Mouse (Mus musculus): ENCODE results near the gene Slc16a2. TPM values are rescaled to one million over a fixed set of nuclear protein-coding genes. Genes with fewer than 3 reads are reported as not detected.
A peak's percentile ranks its signal among the peaks of the same experiment; 100 is the strongest.

Slc16a2 gene
- polyA plus RNA-seq (2015; fragmentation: Nextera tagmentation; extraction: Ambion mirVana) = 14.8 and 16.5 TPM in 2 replicates

- no peaks in the 10 kb centered on the region for H3K36me3 ChIP-seq
- peak; percentile 80 for ATAC-seq (ENCODE audit: insufficient number of reproducible peaks, insufficient read depth, low FRiP score, low TSS enrichment, low read depth)
- peak within 1 kb of the TSS; percentile 73 for H3K9ac ChIP-seq
- H3K9me3 ChIP-seq = no peaks in the 10 kb centered on the region
- peak within 1 kb of the TSS; percentile 73 for H3K4me2 ChIP-seq
- peak within 1 kb of the TSS; percentile 93 for H3K27ac ChIP-seq
- 19% methylated on average over 17 of the region's 17 CpGs for WGBS
- H3K4me1 ChIP-seq = peaks cover 9% of the 10 kb centered on the region; the same call in 1 of the 2 replicates
- peaks cover 67% of the 10 kb centered on the region for H3K27me3 ChIP-seq
- peak within 1 kb of the TSS; percentile 54 for H3K4me3 ChIP-seq
Observed at GRCm38 (mm10) chrX:103821832-103822196, at the start of gene Slc16a2. Gene Slc16a2, minus strand, starts transcription at chrX:103821983.

GRCm38 (mm10) chrX:103863502-103863901, 41.7 kb upstream of the Slc16a2 start:
- ATAC-seq (ENCODE audit: insufficient number of reproducible peaks, insufficient read depth, low FRiP score, low TSS enrichment, low read depth) = no peak
- Histone ChIP-seq H3K36me3 (no peaks in the 10 kb centered on the region), H3K27ac (no peak overlapping the region), H3K9me3 (no peaks in the 10 kb centered on the region), H3K4me1 (no peaks in the 10 kb centered on the region), H3K4me2 (no peak overlapping the region), H3K9ac (no peak overlapping the region), H3K4me3 (no peak overlapping the region), H3K27me3 (peaks cover 44% of the 10 kb centered on the region)
- 62% methylated on average over 2 of the region's 2 CpGs for WGBS

GRCm38 (mm10) chrX:103862877-103863276, 41.1 kb upstream of the Slc16a2 start:
- H3K27me3 ChIP-seq = peaks cover 40% of the 10 kb centered on the region
- no peaks in the 10 kb centered on the region for H3K9me3 ChIP-seq
- H3K4me1 ChIP-seq = no peaks in the 10 kb centered on the region
- H3K4me2 ChIP-seq = no peak overlapping the region
- H3K9ac ChIP-seq = no peak overlapping the region
- H3K36me3 ChIP-seq = no peaks in the 10 kb centered on the region
- ATAC-seq (ENCODE audit: insufficient number of reproducible peaks, insufficient read depth, low FRiP score, low TSS enrichment, low read depth) = no peak
- no peak overlapping the region for H3K27ac ChIP-seq
- WGBS = 56% methylated on average over 3 of the region's 3 CpGs
- H3K4me3 ChIP-seq = no peak overlapping the region

GRCm38 (mm10) chrX:103845266-103845665, 23.5 kb upstream of the Slc16a2 start:
- Histone ChIP-seq H3K9me3 (no peaks in the 10 kb centered on the region), H3K27me3 (peaks cover 33% of the 10 kb centered on the region), H3K4me2 (no peak overlapping the region), H3K4me1 (no peaks in the 10 kb centered on the region), H3K27ac (no peak overlapping the region), H3K9ac (no peak overlapping the region), H3K4me3 (no peak overlapping the region), H3K36me3 (no peaks in the 10 kb centered on the region)
- no peak for ATAC-seq (ENCODE audit: insufficient number of reproducible peaks, insufficient read depth, low FRiP score, low TSS enrichment, low read depth)
- WGBS = 45% methylated on average over 2 of the region's 2 CpGs

- H3K9ac ChIP-seq = no peak overlapping the region
- H3K27ac ChIP-seq = no peak overlapping the region
- H3K4me3 ChIP-seq = no peak overlapping the region
- peaks cover 29% of the 10 kb centered on the region for H3K27me3 ChIP-seq
- no peaks in the 10 kb centered on the region for H3K36me3 ChIP-seq
- no peaks in the 10 kb centered on the region for H3K9me3 ChIP-seq
- ATAC-seq (ENCODE audit: insufficient number of reproducible peaks, insufficient read depth, low FRiP score, low TSS enrichment, low read depth) = no peak
- WGBS = 94% methylated on average over 2 of the region's 2 CpGs
- H3K4me2 ChIP-seq = no peak overlapping the region
- no peaks in the 10 kb centered on the region for H3K4me1 ChIP-seq
Observed at GRCm38 (mm10) chrX:103828836-103829235, 7.1 kb upstream of the Slc16a2 start.

- no peaks in the 10 kb centered on the region for H3K36me3 ChIP-seq
- H3K27me3 ChIP-seq = peaks cover 62% of the 10 kb centered on the region
- 24% methylated on average over 20 of the region's 20 CpGs for WGBS
- H3K9ac ChIP-seq = peak overlapping the region; percentile 73
- peak overlapping the region; percentile 54 for H3K4me3 ChIP-seq
- H3K27ac ChIP-seq = peak overlapping the region; percentile 93
- peak; percentile 78 for ATAC-seq (ENCODE audit: insufficient number of reproducible peaks, insufficient read depth, low FRiP score, low TSS enrichment, low read depth)
- H3K4me2 ChIP-seq = peak overlapping the region; percentile 73
- peaks cover 9% of the 10 kb centered on the region; the same call in 1 of the 2 replicates for H3K4me1 ChIP-seq
- H3K9me3 ChIP-seq = no peaks in the 10 kb centered on the region
Observed at GRCm38 (mm10) chrX:103822271-103822811, 558 bp upstream of the Slc16a2 start.

GRCm38 (mm10) chrX:103821195-103821831, 470 bp downstream of the Slc16a2 start:
- H3K27ac ChIP-seq = peak overlapping the region; percentile 93
- WGBS = 28% methylated on average over 37 of the region's 37 CpGs
- H3K9me3 ChIP-seq = no peaks in the 10 kb centered on the region
- peak overlapping the region; percentile 54 for H3K4me3 ChIP-seq
- H3K4me2 ChIP-seq = peak overlapping the region; percentile 73
- H3K4me1 ChIP-seq = peaks cover 9% of the 10 kb centered on the region; the same call in 1 of the 2 replicates
- H3K27me3 ChIP-seq = peaks cover 67% of the 10 kb centered on the region
- H3K9ac ChIP-seq = peak overlapping the region; percentile 73
- ATAC-seq (ENCODE audit: insufficient number of reproducible peaks, insufficient read depth, low FRiP score, low TSS enrichment, low read depth) = no peak; the same call in 1 of the 2 replicates
- H3K36me3 ChIP-seq = no peaks in the 10 kb centered on the region

- H3K4me3 ChIP-seq = peak overlapping the region; percentile 54
- H3K4me2 ChIP-seq = peak overlapping the region; percentile 73
- H3K9ac ChIP-seq = peak overlapping the region; percentile 73
- no peak for ATAC-seq (ENCODE audit: insufficient number of reproducible peaks, insufficient read depth, low FRiP score, low TSS enrichment, low read depth)
- peaks cover 9% of the 10 kb centered on the region; the same call in 1 of the 2 replicates for H3K4me1 ChIP-seq
- H3K36me3 ChIP-seq = no peaks in the 10 kb centered on the region
- no peak overlapping the region; the same call in 1 of the 2 replicates for H3K27ac ChIP-seq
- 32% methylated on average over 35 of the region's 35 CpGs for WGBS
- H3K9me3 ChIP-seq = no peaks in the 10 kb centered on the region
- peaks cover 71% of the 10 kb centered on the region for H3K27me3 ChIP-seq
Observed at GRCm38 (mm10) chrX:103820307-103821194, 1.2 kb downstream of the Slc16a2 start.

GRCm38 (mm10) chrX:103819253-103819652, 2.5 kb downstream of the Slc16a2 start:
- peaks cover 62% of the 10 kb centered on the region for H3K27me3 ChIP-seq
- H3K27ac ChIP-seq = no peak overlapping the region
- no peaks in the 10 kb centered on the region for H3K36me3 ChIP-seq
- H3K9ac ChIP-seq = peak overlapping the region; percentile 73; the same call in 1 of the 2 replicates
- ATAC-seq (ENCODE audit: insufficient number of reproducible peaks, insufficient read depth, low FRiP score, low TSS enrichment, low read depth) = no peak
- H3K4me1 ChIP-seq = peaks cover 9% of the 10 kb centered on the region; the same call in 1 of the 2 replicates
- peak overlapping the region; percentile 54 for H3K4me3 ChIP-seq
- WGBS = 66% methylated on average over 6 of the region's 6 CpGs
- no peaks in the 10 kb centered on the region for H3K9me3 ChIP-seq
- peak overlapping the region; percentile 73 for H3K4me2 ChIP-seq

GRCm38 (mm10) chrX:103812690-103813089, 9.1 kb downstream of the Slc16a2 start:
- no peak overlapping the region for H3K4me3 ChIP-seq
- 43% methylated on average over 1 of the region's 1 CpGs for WGBS
- H3K27me3 ChIP-seq = peaks cover 64% of the 10 kb centered on the region
- H3K27ac ChIP-seq = no peak overlapping the region; the same call in 1 of the 2 replicates
- H3K4me2 ChIP-seq = no peak overlapping the region
- no peak for ATAC-seq (ENCODE audit: insufficient number of reproducible peaks, insufficient read depth, low FRiP score, low TSS enrichment, low read depth)
- no peaks in the 10 kb centered on the region for H3K9me3 ChIP-seq
- no peak overlapping the region for H3K9ac ChIP-seq
- peaks cover 3% of the 10 kb centered on the region; the same call in 1 of the 2 replicates for H3K4me1 ChIP-seq
- H3K36me3 ChIP-seq = no peaks in the 10 kb centered on the region

GRCm38 (mm10) chrX:103810483-103810882, 11.3 kb downstream of the Slc16a2 start:
- H3K27me3 ChIP-seq = peaks cover 60% of the 10 kb centered on the region

More at GRCm38 (mm10) chrX:103810483-103810882, 11.3 kb downstream of the Slc16a2 start:
- Histone ChIP-seq H3K4me2 (no peak overlapping the region), H3K36me3 (no peaks in the 10 kb centered on the region), H3K4me3 (no peak overlapping the region), H3K27ac (no peak overlapping the region), H3K9me3 (no peaks in the 10 kb centered on the region), H3K9ac (no peak overlapping the region), H3K4me1 (peaks cover 3% of the 10 kb centered on the region; the same call in 1 of the 2 replicates)
- WGBS = 67% methylated on average over 1 of the region's 1 CpGs
- ATAC-seq (ENCODE audit: insufficient number of reproducible peaks, insufficient read depth, low FRiP score, low TSS enrichment, low read depth) = no peak

Data from embryonic facial prominence, embryonic 13.5 days (tissue).